Mouse (Mus musculus): Measurements from ENCODE around the gene Etv5.

GRCm38 (mm10) chr16:22460960-22461359 is 21.4 kb upstream of the Etv5 start:
- TF ChIP-seq CTCF (IDR thresholded peaks at IDR 0.05; ENCODE audit: control insufficient read depth, insufficient read depth, low read length) (no peak), POLR2A (IDR thresholded peaks at IDR 0.05; ENCODE audit: borderline replicate concordance, control insufficient read depth, low read depth, low read length) (no peak)
